Mouse (Mus musculus): Measurements from ENCODE around the gene Gnb1l.

DNA sequence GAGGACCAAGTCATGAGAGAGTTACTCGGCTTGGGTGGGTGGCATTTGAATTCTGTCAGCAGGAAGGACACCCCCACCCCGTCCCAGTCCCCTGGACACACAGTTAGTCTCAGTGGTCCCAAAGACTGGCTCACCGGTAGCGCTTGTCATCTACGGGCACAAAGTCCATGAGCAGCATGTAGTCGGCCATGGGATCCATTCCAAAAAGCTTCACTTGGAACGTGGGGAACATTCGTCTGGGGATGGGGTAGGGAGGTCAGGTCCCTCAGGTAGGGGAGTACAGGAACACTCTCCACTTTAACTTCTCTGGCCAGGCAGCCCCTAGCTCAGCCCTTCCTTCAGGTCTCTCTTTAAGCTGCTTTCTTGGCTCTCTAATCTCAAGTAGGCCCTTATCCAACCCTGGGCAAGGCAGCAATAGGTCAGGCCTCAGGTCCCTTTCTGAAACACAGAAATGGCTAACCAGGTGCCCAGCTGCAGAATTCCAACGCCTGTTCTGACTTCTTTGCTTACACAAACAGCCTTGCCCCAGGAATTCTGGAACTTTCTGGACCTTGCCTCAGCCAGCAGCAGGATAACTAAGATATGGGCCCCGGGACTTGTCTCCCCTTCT is 86.5 kb downstream of the Gnb1l start:
- TF ChIP-seq CTCF (IDR thresholded peaks at IDR 0.05; ENCODE audit: control insufficient read depth, insufficient read depth, insufficient read length) (no peak), USF1 (IDR thresholded peaks at IDR 0.05; ENCODE audit: low read depth) (no peak), MAX (IDR thresholded peaks at IDR 0.05) (no peak), MYOG (IDR thresholded peaks at IDR 0.05; ENCODE audit: control insufficient read depth, extremely low read depth, insufficient read length) (no peak), CEBPB (IDR thresholded peaks at IDR 0.05; ENCODE audit: low read depth) (no peak)
